Mouse (Mus musculus) hindbrain, embryonic 10.5 days (tissue): Measurements from ENCODE around the gene Pygo1. TPM values are rescaled to one million over a fixed set of nuclear protein-coding genes. Genes with fewer than 3 reads are reported as not detected.
A peak's percentile ranks its signal among the peaks of the same experiment; 100 is the strongest.

Source experiments
- DNase-seq: peaks from one replicate; pipeline ENCODE4 v3.0.0-alpha.2; 2017; ENCODE audit warnings: low spot score
- H3K27ac ChIP-seq: fragments of 300-500 bp; sonication (generic); 2 replicates; pipeline ENCODE4 v1.5.1; 2016; ENCODE audit warnings: mild to moderate bottlenecking, moderate library complexity
- H3K27me3 ChIP-seq: fragments of 300-500 bp; sonication (generic); 2 replicates; pipeline ENCODE4 v1.6.1; 2016; ENCODE audit warnings: mild to moderate bottlenecking; ENCODE audit not compliant: poor library complexity, insufficient read depth, severe bottlenecking
- H3K36me3 ChIP-seq: fragments of 300-500 bp; sonication (generic); 2 replicates; pipeline ENCODE4 v1.6.1; 2016; ENCODE audit warnings: mild to moderate bottlenecking, moderate library complexity
- H3K4me1 ChIP-seq: fragments of 300-500 bp; sonication (generic); replicated peaks from 2 replicates; pipeline ENCODE4 v1.6.1; 2016; ENCODE audit warnings: mild to moderate bottlenecking
- H3K4me3 ChIP-seq: fragments of 300-500 bp; sonication (generic); 2 replicates; pipeline ENCODE4 v1.5.1; 2016; ENCODE audit warnings: mild to moderate bottlenecking, moderate library complexity
- H3K9me3 ChIP-seq: fragments of 300-500 bp; sonication (generic); 2 replicates; pipeline ENCODE4 v1.6.1; 2016; ENCODE audit warnings: mild to moderate bottlenecking, moderate library complexity
- WGBS: fragments of 180-500 bp; shearing (Covaris S2); methylation state at CpG from one replicate; pipeline ENCODE4 v1.1.7; 2016; 5-methylcytosine and 5-hydroxymethylcytosine counted together
- polyA plus RNA-seq: library from polyadenylated mRNA; unstranded; fragments of >200 nt; fragmentation: Nextera tagmentation; extraction: Ambion mirVana; gene quantifications from 2 replicates; pipeline ENCODE4 v1.2.1, GENCODE M21; 2016

The Pygo1 gene
- polyA plus RNA-seq, 1 experiment from 2014 or later: 6.1 TPM

- no peaks in the 10 kb centered on the region for H3K9me3 ChIP-seq
- WGBS: 86% methylated on average over 8 of the region's 8 CpGs
Observed at GRCm38 (mm10) chr9:72902057-72902456, 23.4 kb upstream of the Pygo1 start.

GRCm38 (mm10) chr9:72902611-72903010, 22.8 kb upstream of the Pygo1 start:
- Histone ChIP-seq H3K9me3 (no peaks in the 10 kb centered on the region), H3K27me3 (no peaks in the 10 kb centered on the region), H3K4me1 (no peaks in the 10 kb centered on the region), H3K36me3 (peaks cover 68% of the 10 kb centered on the region), H3K4me3 (no peak overlapping the region), H3K27ac (no peak overlapping the region)
- no peak for DNase-seq
- WGBS: 94% methylated on average over 5 of the region's 5 CpGs

More at GRCm38 (mm10) chr9:72902057-72902456, 23.4 kb upstream of the Pygo1 start:
- Histone ChIP-seq H3K4me1 (no peaks in the 10 kb centered on the region), H3K27ac (no peak overlapping the region), H3K4me3 (no peak overlapping the region), H3K36me3 (peaks cover 62% of the 10 kb centered on the region), H3K27me3 (no peaks in the 10 kb centered on the region)
- no peak for DNase-seq

- Histone ChIP-seq H3K4me3 (no peak overlapping the region), H3K4me1 (no peaks in the 10 kb centered on the region), H3K9me3 (no peaks in the 10 kb centered on the region), H3K27me3 (no peaks in the 10 kb centered on the region), H3K36me3 (peaks cover 98% of the 10 kb centered on the region), H3K27ac (no peak overlapping the region)
- DNase-seq: no peak
- WGBS: 89% methylated on average over 6 of the region's 6 CpGs
Observed at GRCm38 (mm10) chr9:72906693-72907103, 18.7 kb upstream of the Pygo1 start.

- Histone ChIP-seq H3K27ac (no peak overlapping the region), H3K4me1 (no peaks in the 10 kb centered on the region), H3K36me3 (peaks cover 97% of the 10 kb centered on the region), H3K9me3 (no peaks in the 10 kb centered on the region), H3K4me3 (no peak overlapping the region), H3K27me3 (no peaks in the 10 kb centered on the region)
- no peak for DNase-seq
- WGBS: 93% methylated on average over 2 of the region's 2 CpGs
Observed at GRCm38 (mm10) chr9:72911381-72911780, 14.1 kb upstream of the Pygo1 start.

GRCm38 (mm10) chr9:72913551-72913950, 11.9 kb upstream of the Pygo1 start:
- H3K27ac ChIP-seq: no peak overlapping the region
- no peaks in the 10 kb centered on the region for H3K27me3 ChIP-seq
- no peaks in the 10 kb centered on the region for H3K9me3 ChIP-seq
- WGBS: 87% methylated on average over 6 of the region's 6 CpGs
- peaks cover 84% of the 10 kb centered on the region for H3K36me3 ChIP-seq
- DNase-seq: no peak
- no peak overlapping the region for H3K4me3 ChIP-seq
- no peaks in the 10 kb centered on the region for H3K4me1 ChIP-seq

GRCm38 (mm10) chr9:72915728-72916127, 9.7 kb upstream of the Pygo1 start:
- 83% methylated on average over 7 of the region's 7 CpGs for WGBS
- no peak for DNase-seq
- Histone ChIP-seq H3K27ac (no peak overlapping the region), H3K36me3 (peaks cover 62% of the 10 kb centered on the region), H3K9me3 (no peaks in the 10 kb centered on the region), H3K4me1 (no peaks in the 10 kb centered on the region), H3K4me3 (no peak overlapping the region), H3K27me3 (no peaks in the 10 kb centered on the region)

GRCm38 (mm10) chr9:72923068-72923467, 2.4 kb upstream of the Pygo1 start:
- H3K27ac ChIP-seq: no peak overlapping the region
- H3K4me3 ChIP-seq: no peak overlapping the region
- 0 out of 2 replicates have a peak, but pooled peaks cover 6% of the 10 kb centered on the region for H3K36me3 ChIP-seq
- H3K9me3 ChIP-seq: no peaks in the 10 kb centered on the region
- DNase-seq: no peak
- H3K27me3 ChIP-seq: peaks cover 22% of the 10 kb centered on the region
- peaks cover 34% of the 10 kb centered on the region for H3K4me1 ChIP-seq
- 66% methylated on average over 3 of the region's 3 CpGs for WGBS

GRCm38 (mm10) chr9:72925935-72926258, 452 bp downstream of the Pygo1 start:
- H3K27ac ChIP-seq: peak overlapping the region; percentile 95
- peaks cover 17% of the 10 kb centered on the region; the same call in 1 of the 2 replicates for H3K36me3 ChIP-seq
- DNase-seq: no peak
- no peaks in the 10 kb centered on the region for H3K9me3 ChIP-seq
- 2% methylated on average over 20 of the region's 20 CpGs for WGBS
- H3K27me3 ChIP-seq: peaks cover 22% of the 10 kb centered on the region
- peaks cover 34% of the 10 kb centered on the region for H3K4me1 ChIP-seq
- peak overlapping the region; percentile 74 for H3K4me3 ChIP-seq

- Histone ChIP-seq H3K27me3 (peaks cover 7% of the 10 kb centered on the region; the same call in 1 of the 2 replicates), H3K4me3 (no peak overlapping the region), H3K27ac (no peak overlapping the region), H3K36me3 (peaks cover 51% of the 10 kb centered on the region), H3K4me1 (peaks cover 17% of the 10 kb centered on the region), H3K9me3 (0 out of 2 replicates have a peak, but pooled peaks cover 4% of the 10 kb centered on the region)
- no peak for DNase-seq
- WGBS: 82% methylated on average over 13 of the region's 13 CpGs
Observed at GRCm38 (mm10) chr9:72931166-72931790, 5.8 kb downstream of the Pygo1 start.

GRCm38 (mm10) chr9:72935309-72935708, 9.9 kb downstream of the Pygo1 start:
- H3K4me3 ChIP-seq: no peak overlapping the region
- 0 out of 2 replicates have a peak, but pooled peaks cover 4% of the 10 kb centered on the region for H3K9me3 ChIP-seq
- no peaks in the 10 kb centered on the region for H3K4me1 ChIP-seq
- no peak for DNase-seq
- H3K27me3 ChIP-seq: no peaks in the 10 kb centered on the region
- H3K27ac ChIP-seq: no peak overlapping the region
- peaks cover 35% of the 10 kb centered on the region for H3K36me3 ChIP-seq
- 85% methylated on average over 4 of the region's 4 CpGs for WGBS

GRCm38 (mm10) chr9:72936301-72936700, 10.9 kb downstream of the Pygo1 start:
- WGBS: 75% methylated on average over 2 of the region's 2 CpGs

GRCm38 (mm10) chr9:72943424-72943823, 18.0 kb downstream of the Pygo1 start:
- Histone ChIP-seq H3K36me3 (peaks cover 55% of the 10 kb centered on the region), H3K4me1 (no peaks in the 10 kb centered on the region), H3K27me3 (no peaks in the 10 kb centered on the region), H3K4me3 (no peak overlapping the region), H3K9me3 (peaks cover 11% of the 10 kb centered on the region; the same call in 1 of the 2 replicates), H3K27ac (no peak overlapping the region)
- 60% methylated on average over 3 of the region's 3 CpGs for WGBS
- DNase-seq: no peak

More at GRCm38 (mm10) chr9:72936301-72936700, 10.9 kb downstream of the Pygo1 start:
- Histone ChIP-seq H3K4me1 (no peaks in the 10 kb centered on the region), H3K9me3 (0 out of 2 replicates have a peak, but pooled peaks cover 4% of the 10 kb centered on the region), H3K27me3 (no peaks in the 10 kb centered on the region), H3K4me3 (no peak overlapping the region), H3K27ac (no peak overlapping the region), H3K36me3 (peaks cover 35% of the 10 kb centered on the region)
- no peak for DNase-seq

GRCm38 (mm10) chr9:72944286-72944685, 18.8 kb downstream of the Pygo1 start:
- Histone ChIP-seq H3K4me3 (no peak overlapping the region), H3K36me3 (peaks cover 55% of the 10 kb centered on the region), H3K9me3 (peaks cover 11% of the 10 kb centered on the region; the same call in 1 of the 2 replicates), H3K27ac (no peak overlapping the region), H3K4me1 (no peaks in the 10 kb centered on the region), H3K27me3 (no peaks in the 10 kb centered on the region)
- DNase-seq: no peak
- 90% methylated on average over 13 of the region's 13 CpGs for WGBS
